Mouse (Mus musculus) liver, embryonic 15.5 days (tissue): ENCODE data around the gene Tango2. TPM values are rescaled to one million over a fixed set of nuclear protein-coding genes. Genes with fewer than 3 reads are reported as not detected.

Experiments used
- ATAC-seq: fragments of 200-750 bp; cut with Nextera tagmentation; 2 replicates; pipeline ENCODE4 v1.8.0; 2017; ENCODE audit warnings: moderate number of reproducible peaks, mild to moderate bottlenecking, moderate library complexity; ENCODE audit not compliant: insufficient read depth
- H3K27ac ChIP-seq: fragments of 300-500 bp; sonication (generic); replicated peaks from 2 replicates; pipeline ENCODE4 v1.5.1; 2015; ENCODE audit warnings: mild to moderate bottlenecking, inconsistent platforms
- H3K27me3 ChIP-seq: fragments of 300-500 bp; sonication (generic); 2 replicates; pipeline ENCODE4 v1.6.1; 2015; ENCODE audit warnings: mild to moderate bottlenecking, inconsistent platforms
- H3K36me3 ChIP-seq: fragments of 300-500 bp; sonication (generic); replicated peaks from 2 replicates; pipeline ENCODE4 v1.6.1; 2015; ENCODE audit warnings: moderate library complexity, mild to moderate bottlenecking, inconsistent platforms
- H3K4me1 ChIP-seq: fragments of 300-500 bp; sonication (generic); replicated peaks from 2 replicates; pipeline ENCODE4 v1.6.1; 2015; ENCODE audit warnings: inconsistent platforms
- H3K4me2 ChIP-seq: fragments of 300-500 bp; sonication (generic); 2 replicates; pipeline ENCODE4 v1.6.1; 2015; ENCODE audit warnings: moderate library complexity, mild to moderate bottlenecking, inconsistent platforms
- H3K4me3 ChIP-seq: fragments of 300-500 bp; sonication (generic); replicated peaks from 2 replicates; pipeline ENCODE4 v1.5.1; 2015; ENCODE audit warnings: mild to moderate bottlenecking, inconsistent platforms
- H3K9ac ChIP-seq: fragments of 300-500 bp; sonication (generic); 2 replicates; pipeline ENCODE4 v1.6.1; 2015; ENCODE audit warnings: moderate library complexity, mild to moderate bottlenecking, inconsistent platforms
- H3K9me3 ChIP-seq: fragments of 300-500 bp; sonication (generic); replicated peaks from 2 replicates; pipeline ENCODE4 v1.6.1; 2016; ENCODE audit warnings: inconsistent platforms
- WGBS: fragments of 180-500 bp; shearing (Covaris S2); methylation state at CpG from one replicate; pipeline ENCODE4 v1.1.7; 2015; ENCODE audit warnings: mixed read lengths; ENCODE audit not compliant: insufficient replicate concordance; 5-methylcytosine and 5-hydroxymethylcytosine counted together
- polyA plus RNA-seq: library from polyadenylated mRNA; unstranded; fragments of >200 nt; fragmentation: Nextera tagmentation; extraction: Ambion mirVana; gene quantifications from 2 replicates; pipeline ENCODE4 v1.2.1, GENCODE M21; 2015

The Tango2 gene
- polyA plus RNA-seq, 1 experiment from 2014 or later = 56.5 TPM

- Histone ChIP-seq H3K4me1 (peaks cover 94% of the 10 kb centered on the region), H3K27ac (no peak overlapping the region), H3K9ac (no peak overlapping the region), H3K9me3 (no peaks in the 10 kb centered on the region), H3K4me3 (no peak overlapping the region), H3K27me3 (no peaks in the 10 kb centered on the region), H3K36me3 (no peaks in the 10 kb centered on the region), H3K4me2 (no peak overlapping the region)
- WGBS = 74% methylated on average over 6 of the region's 6 CpGs
- no peak for ATAC-seq
Observed at GRCm38 (mm10) chr16:18390399-18390798, 42.5 kb upstream of the Tango2 start.

GRCm38 (mm10) chr16:18388583-18389435 lies 40.9 kb upstream of the Tango2 start:
- Histone ChIP-seq H3K36me3 (no peaks in the 10 kb centered on the region), H3K4me1 (peaks cover 89% of the 10 kb centered on the region), H3K27ac (peak overlapping the region; percentile 70), H3K9ac (peak overlapping the region; percentile 21; the same call in 1 of the 2 replicates), H3K9me3 (no peaks in the 10 kb centered on the region), H3K4me2 (peak overlapping the region; percentile 61), H3K4me3 (no peak overlapping the region), H3K27me3 (no peaks in the 10 kb centered on the region)
- no peak for ATAC-seq
- WGBS = 66% methylated on average over 14 of the region's 14 CpGs

- WGBS = 22% methylated on average over 7 of the region's 7 CpGs
- Histone ChIP-seq H3K36me3 (no peaks in the 10 kb centered on the region), H3K4me1 (peaks cover 89% of the 10 kb centered on the region), H3K4me2 (peak overlapping the region; percentile 61), H3K9ac (peak overlapping the region; percentile 21; the same call in 1 of the 2 replicates), H3K27ac (peak overlapping the region; percentile 70), H3K4me3 (no peak overlapping the region), H3K27me3 (no peaks in the 10 kb centered on the region), H3K9me3 (no peaks in the 10 kb centered on the region)
- peak; percentile 71 for ATAC-seq
Observed at GRCm38 (mm10) chr16:18387704-18388582, 40.0 kb upstream of the Tango2 start.

GRCm38 (mm10) chr16:18386972-18387371 lies 39.1 kb upstream of the Tango2 start:
- no peaks in the 10 kb centered on the region for H3K9me3 ChIP-seq
- no peak overlapping the region for H3K9ac ChIP-seq
- H3K4me3 ChIP-seq = no peak overlapping the region
- H3K4me1 ChIP-seq = peaks cover 85% of the 10 kb centered on the region
- ATAC-seq = no peak
- H3K4me2 ChIP-seq = peak overlapping the region; percentile 61; the same call in 1 of the 2 replicates
- no peaks in the 10 kb centered on the region for H3K36me3 ChIP-seq
- WGBS = 55% methylated on average over 3 of the region's 3 CpGs
- no peaks in the 10 kb centered on the region for H3K27me3 ChIP-seq
- peak overlapping the region; percentile 70 for H3K27ac ChIP-seq

- Histone ChIP-seq H3K4me1 (peaks cover 80% of the 10 kb centered on the region), H3K27me3 (no peaks in the 10 kb centered on the region), H3K9ac (no peak overlapping the region), H3K4me3 (no peak overlapping the region), H3K36me3 (no peaks in the 10 kb centered on the region), H3K9me3 (no peaks in the 10 kb centered on the region), H3K27ac (peak overlapping the region; percentile 21; the same call in 1 of the 2 replicates), H3K4me2 (no peak overlapping the region)
- no peak for ATAC-seq
- 64% methylated on average over 7 of the region's 7 CpGs for WGBS
Observed at GRCm38 (mm10) chr16:18386451-18386850, 38.5 kb upstream of the Tango2 start.

- WGBS = 82% methylated on average over 5 of the region's 5 CpGs
- Histone ChIP-seq H3K4me2 (no peak overlapping the region), H3K4me1 (peaks cover 70% of the 10 kb centered on the region), H3K27me3 (no peaks in the 10 kb centered on the region), H3K4me3 (no peak overlapping the region), H3K27ac (no peak overlapping the region), H3K9ac (no peak overlapping the region), H3K36me3 (no peaks in the 10 kb centered on the region), H3K9me3 (no peaks in the 10 kb centered on the region)
- no peak for ATAC-seq
Observed at GRCm38 (mm10) chr16:18385411-18385810, 37.5 kb upstream of the Tango2 start.

GRCm38 (mm10) chr16:18384659-18385058 lies 36.8 kb upstream of the Tango2 start:
- no peak for ATAC-seq
- Histone ChIP-seq H3K4me1 (peaks cover 63% of the 10 kb centered on the region), H3K36me3 (no peaks in the 10 kb centered on the region), H3K27me3 (no peaks in the 10 kb centered on the region), H3K9ac (no peak overlapping the region), H3K4me2 (no peak overlapping the region), H3K9me3 (no peaks in the 10 kb centered on the region), H3K4me3 (no peak overlapping the region), H3K27ac (no peak overlapping the region)
- WGBS = 83% methylated on average over 8 of the region's 8 CpGs

GRCm38 (mm10) chr16:18384211-18384610 lies 36.3 kb upstream of the Tango2 start:
- Histone ChIP-seq H3K27ac (no peak overlapping the region; the same call in 1 of the 2 replicates), H3K27me3 (no peaks in the 10 kb centered on the region), H3K4me2 (no peak overlapping the region), H3K9me3 (no peaks in the 10 kb centered on the region), H3K9ac (no peak overlapping the region), H3K4me3 (no peak overlapping the region), H3K36me3 (no peaks in the 10 kb centered on the region), H3K4me1 (peaks cover 58% of the 10 kb centered on the region)
- WGBS = 72% methylated on average over 7 of the region's 7 CpGs
- no peak for ATAC-seq

- Histone ChIP-seq H3K4me1 (peaks cover 54% of the 10 kb centered on the region), H3K4me2 (no peak overlapping the region), H3K36me3 (no peaks in the 10 kb centered on the region), H3K27ac (no peak overlapping the region), H3K27me3 (no peaks in the 10 kb centered on the region), H3K9me3 (no peaks in the 10 kb centered on the region), H3K4me3 (no peak overlapping the region), H3K9ac (no peak overlapping the region)
- no peak for ATAC-seq
- 55% methylated on average over 3 of the region's 3 CpGs for WGBS
Observed at GRCm38 (mm10) chr16:18383756-18384155, 35.9 kb upstream of the Tango2 start.

- 0 out of 2 replicates have a peak overlapping the region, but pooled peaks have one; percentile 33 for H3K27ac ChIP-seq
- ATAC-seq = 0 out of 2 replicates have a peak, but pooled peaks have one; percentile 29
- WGBS = 75% methylated on average over 9 of the region's 9 CpGs
Observed at GRCm38 (mm10) chr16:18383045-18383726, 35.3 kb upstream of the Tango2 start.

More at GRCm38 (mm10) chr16:18383045-18383726, 35.3 kb upstream of the Tango2 start:
- Histone ChIP-seq H3K4me3 (no peak overlapping the region), H3K4me2 (no peak overlapping the region), H3K4me1 (peaks cover 49% of the 10 kb centered on the region), H3K9ac (no peak overlapping the region), H3K9me3 (no peaks in the 10 kb centered on the region), H3K36me3 (no peaks in the 10 kb centered on the region), H3K27me3 (no peaks in the 10 kb centered on the region)
